Comparison of ENCODE assay signal across 13 mouse cellular contexts in genomic region chr2:20671546-20672255, GRCm38 (mm10).
"Had no signal": no experiment of that assay in that cellular context is flagged by ENCODE, and none has a peak within 500 bp of the region (broad histone marks: within the 10 kb centered on the region; RNA-seq: fewer than 3 reads in every experiment).

No protein-coding gene starts in this region.

- H3K4me1 ChIP-seq: megakaryocyte, embryonic 14.5 days; midbrain, embryonic 13.5 days; midbrain, embryonic 15.5 days; neural tube, embryonic 12.5 days had no signal

- H3K9me3 ChIP-seq: midbrain, embryonic 13.5 days; midbrain, embryonic 15.5 days; neural tube, embryonic 12.5 days had no signal

- DNase-seq: lung, adult 18-20 months; lung, embryonic 14.5 days; lung, postnatal 14 days; lung, postnatal 36 days; right cerebral cortex, postnatal 14 days; thymus, adult 2 months; thymus, postnatal 25 days; thymus, postnatal 4 days had no signal

- H3K27ac ChIP-seq: macrophage; midbrain, embryonic 13.5 days; midbrain, embryonic 15.5 days; neural tube, embryonic 12.5 days had no signal

- H3K27me3 ChIP-seq: megakaryocyte, embryonic 14.5 days; midbrain, embryonic 13.5 days; midbrain, embryonic 15.5 days; neural tube, embryonic 12.5 days had no signal

- H3K4me3 ChIP-seq: megakaryocyte, embryonic 14.5 days; midbrain, embryonic 13.5 days; midbrain, embryonic 15.5 days; neural tube, embryonic 12.5 days had no signal

- H3K9ac ChIP-seq: lung, embryonic 14.5 days; midbrain, embryonic 13.5 days; midbrain, embryonic 15.5 days; neural tube, embryonic 12.5 days had no signal

- H3K36me3 ChIP-seq: midbrain, embryonic 13.5 days; midbrain, embryonic 15.5 days; neural tube, embryonic 12.5 days had no signal
